Mouse (Mus musculus): ENCODE measurements around the gene Mtg1.
A peak's percentile ranks its signal among the peaks of the same experiment; 100 is the strongest.

Gene Mtg1

GRCm38 (mm10) chr7:140188391-140189328 lies 51.3 kb downstream of the Mtg1 start:
- DNase-seq (ENCODE audit: low spot score in 2 of 2): peak in 1 of 2 experiments; percentile 8

DNA sequence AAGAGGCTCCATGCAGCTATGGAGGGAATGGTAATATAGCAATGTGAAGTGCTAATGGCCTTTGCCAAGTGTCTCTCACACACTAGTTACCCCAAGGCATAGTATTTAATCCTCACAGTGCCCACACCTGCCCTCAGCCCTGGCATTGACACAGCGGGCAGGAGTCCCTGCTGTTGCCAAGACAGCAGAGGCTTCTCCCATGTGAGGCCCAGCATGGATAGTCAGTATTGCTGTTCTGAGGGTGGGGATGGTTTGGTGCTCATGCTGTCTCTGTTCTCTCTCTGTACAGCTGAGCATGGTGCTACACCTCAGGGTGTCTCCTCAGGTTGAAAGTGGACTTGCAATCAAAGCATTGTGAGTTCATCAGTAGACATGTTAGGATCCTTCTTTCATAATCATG lies 53.1 kb downstream of the Mtg1 start:
- no peak for DNase-seq (ENCODE audit: low spot score in 2 of 2)

- no peak for DNase-seq (ENCODE audit: low spot score in 2 of 2)
Observed at GRCm38 (mm10) chr7:140192445-140192844, 55.1 kb downstream of the Mtg1 start.

DNA sequence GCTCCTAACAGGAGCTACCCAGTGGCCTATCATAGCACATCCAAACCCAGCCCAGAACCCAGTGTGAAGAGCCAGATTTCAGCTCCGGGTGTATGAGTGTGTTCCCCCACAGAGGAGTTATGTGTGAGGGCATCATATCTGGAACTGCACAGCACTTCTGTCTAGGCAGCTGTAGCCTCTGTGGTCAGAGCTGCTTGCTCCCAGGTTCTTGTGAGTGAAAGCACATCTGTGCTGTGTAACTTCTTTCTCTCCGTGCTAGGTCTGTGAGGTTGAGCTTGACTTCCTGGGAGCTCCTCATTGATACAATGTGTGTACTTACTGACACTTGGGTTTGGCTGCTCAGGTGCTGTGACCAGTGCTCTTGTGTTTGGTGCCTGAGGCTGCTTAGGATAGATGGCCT lies 55.5 kb downstream of the Mtg1 start:
- no peak for DNase-seq (ENCODE audit: low spot score in 2 of 2)

DNA sequence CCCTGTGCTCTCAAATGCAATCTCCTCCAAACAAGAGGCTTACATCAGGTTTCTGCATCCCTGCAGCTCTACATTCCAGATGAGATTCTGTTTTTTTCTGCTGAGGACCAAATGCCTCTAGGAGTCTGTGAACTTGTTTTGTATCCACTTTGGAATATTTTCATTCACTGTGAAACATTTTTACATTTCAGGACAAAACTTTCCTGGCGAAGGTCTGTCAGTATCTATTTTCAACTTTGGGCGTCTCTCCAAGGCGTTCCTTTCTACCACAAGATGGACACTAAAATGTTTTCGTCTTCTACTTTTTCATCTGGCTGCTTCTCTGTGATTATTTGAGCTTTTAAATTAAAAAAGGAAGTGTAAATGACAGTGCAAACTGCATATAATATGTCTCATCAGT lies 56.7 kb downstream of the Mtg1 start:
- DNase-seq (ENCODE audit: low spot score in 2 of 2): peak in 1 of 2 experiments; percentile 8

GRCm38 (mm10) chr7:140196002-140196401 lies 58.6 kb downstream of the Mtg1 start:
- no peak for DNase-seq (ENCODE audit: low spot score in 2 of 2)
